Mouse (Mus musculus): Measurements from ENCODE around the gene Stag2. TPM values are rescaled to one million over a fixed set of nuclear protein-coding genes. Genes with fewer than 3 reads are reported as not detected.

Gene Stag2
- polyA plus RNA-seq, 1 experiment = 111 TPM

GRCm38 (mm10) chrX:42290215-42290614 lies 141.1 kb downstream of the Stag2 start:
- no peaks in the 10 kb centered on the region for H3K36me3 ChIP-seq (ENCODE audit: control insufficient read depth, insufficient read depth, low read length, poor library complexity, severe bottlenecking)
- H3K27ac ChIP-seq (ENCODE audit: insufficient read depth, low read length) = no peak overlapping the region
- H3K9me3 ChIP-seq (replicated peaks; ENCODE audit: control insufficient read depth, insufficient read depth, low read length, poor library complexity, severe bottlenecking) = no peaks in the 10 kb centered on the region
- TF ChIP-seq EP300 (IDR thresholded peaks at IDR 0.05; ENCODE audit: insufficient read depth, low read depth, low read length) = no peak
- no peak for TF ChIP-seq POLR2A (IDR thresholded peaks at IDR 0.05; ENCODE audit: insufficient read depth, low read length)
- no peak for TF ChIP-seq CTCF (IDR thresholded peaks at IDR 0.05; ENCODE audit: low read depth, low read length)
- H3K4me3 ChIP-seq (ENCODE audit: low read depth, low read length) = no peak overlapping the region
- no peak overlapping the region for H3K9ac ChIP-seq (ENCODE audit: low read depth, poor library complexity, severe bottlenecking)
- no peaks in the 10 kb centered on the region for H3K4me1 ChIP-seq (ENCODE audit: control insufficient read depth, insufficient read depth, low read length)
- no peaks in the 10 kb centered on the region for H3K27me3 ChIP-seq (ENCODE audit: control insufficient read depth, insufficient read depth, low read length, poor library complexity, severe bottlenecking)

- H3K9me3 ChIP-seq (replicated peaks; ENCODE audit: control insufficient read depth, insufficient read depth, low read length, poor library complexity, severe bottlenecking) = no peaks in the 10 kb centered on the region
- H3K4me3 ChIP-seq (ENCODE audit: low read depth, low read length) = no peak overlapping the region
- no peak overlapping the region for H3K27ac ChIP-seq (ENCODE audit: insufficient read depth, low read length)
- H3K9ac ChIP-seq (ENCODE audit: low read depth, poor library complexity, severe bottlenecking) = no peak overlapping the region
- H3K4me1 ChIP-seq (ENCODE audit: control insufficient read depth, insufficient read depth, low read length) = no peaks in the 10 kb centered on the region
- no peaks in the 10 kb centered on the region for H3K36me3 ChIP-seq (ENCODE audit: control insufficient read depth, insufficient read depth, low read length, poor library complexity, severe bottlenecking)
- TF ChIP-seq POLR2A (IDR thresholded peaks at IDR 0.05; ENCODE audit: insufficient read depth, low read length) (no peak), CTCF (IDR thresholded peaks at IDR 0.05; ENCODE audit: low read depth, low read length) (no peak), EP300 (IDR thresholded peaks at IDR 0.05; ENCODE audit: insufficient read depth, low read depth, low read length) (no peak)
- no peaks in the 10 kb centered on the region for H3K27me3 ChIP-seq (ENCODE audit: control insufficient read depth, insufficient read depth, low read length, poor library complexity, severe bottlenecking)
Observed at GRCm38 (mm10) chrX:42315231-42315630, 166.1 kb downstream of the Stag2 start.

- H3K36me3 ChIP-seq (ENCODE audit: control insufficient read depth, insufficient read depth, low read length, poor library complexity, severe bottlenecking) = no peaks in the 10 kb centered on the region
- H3K4me1 ChIP-seq (ENCODE audit: control insufficient read depth, insufficient read depth, low read length) = no peaks in the 10 kb centered on the region
- no peak overlapping the region for H3K27ac ChIP-seq (ENCODE audit: insufficient read depth, low read length)
- no peaks in the 10 kb centered on the region for H3K9me3 ChIP-seq (replicated peaks; ENCODE audit: control insufficient read depth, insufficient read depth, low read length, poor library complexity, severe bottlenecking)
- no peak overlapping the region for H3K9ac ChIP-seq (ENCODE audit: low read depth, poor library complexity, severe bottlenecking)
- TF ChIP-seq POLR2A (IDR thresholded peaks at IDR 0.05; ENCODE audit: insufficient read depth, low read length) = no peak
- TF ChIP-seq CTCF (IDR thresholded peaks at IDR 0.05; ENCODE audit: low read depth, low read length) = no peak
- TF ChIP-seq EP300 (IDR thresholded peaks at IDR 0.05; ENCODE audit: insufficient read depth, low read depth, low read length) = no peak
- no peak overlapping the region for H3K4me3 ChIP-seq (ENCODE audit: low read depth, low read length)
- H3K27me3 ChIP-seq (ENCODE audit: control insufficient read depth, insufficient read depth, low read length, poor library complexity, severe bottlenecking) = no peaks in the 10 kb centered on the region
Observed at GRCm38 (mm10) chrX:42320424-42320823, 171.3 kb downstream of the Stag2 start.

- Histone ChIP-seq H3K4me3 (ENCODE audit: low read depth, low read length) (no peak overlapping the region), H3K27me3 (ENCODE audit: control insufficient read depth, insufficient read depth, low read length, poor library complexity, severe bottlenecking) (no peaks in the 10 kb centered on the region), H3K27ac (ENCODE audit: insufficient read depth, low read length) (no peak overlapping the region), H3K9ac (ENCODE audit: low read depth, poor library complexity, severe bottlenecking) (no peak overlapping the region), H3K9me3 (replicated peaks; ENCODE audit: control insufficient read depth, insufficient read depth, low read length, poor library complexity, severe bottlenecking) (no peaks in the 10 kb centered on the region), H3K4me1 (ENCODE audit: control insufficient read depth, insufficient read depth, low read length) (no peaks in the 10 kb centered on the region), H3K36me3 (ENCODE audit: control insufficient read depth, insufficient read depth, low read length, poor library complexity, severe bottlenecking) (no peaks in the 10 kb centered on the region)
- no peak for TF ChIP-seq CTCF (IDR thresholded peaks at IDR 0.05; ENCODE audit: low read depth, low read length)
- TF ChIP-seq EP300 (IDR thresholded peaks at IDR 0.05; ENCODE audit: insufficient read depth, low read depth, low read length) = no peak
- no peak for TF ChIP-seq POLR2A (IDR thresholded peaks at IDR 0.05; ENCODE audit: insufficient read depth, low read length)
Observed at GRCm38 (mm10) chrX:42321200-42321773, 172.2 kb downstream of the Stag2 start.

GRCm38 (mm10) chrX:42324848-42325247 lies 175.7 kb downstream of the Stag2 start:
- no peak overlapping the region for H3K27ac ChIP-seq (ENCODE audit: insufficient read depth, low read length)
- no peaks in the 10 kb centered on the region for H3K27me3 ChIP-seq (ENCODE audit: control insufficient read depth, insufficient read depth, low read length, poor library complexity, severe bottlenecking)
- no peak overlapping the region for H3K4me3 ChIP-seq (ENCODE audit: low read depth, low read length)
- H3K9me3 ChIP-seq (replicated peaks; ENCODE audit: control insufficient read depth, insufficient read depth, low read length, poor library complexity, severe bottlenecking) = no peaks in the 10 kb centered on the region
- TF ChIP-seq EP300 (IDR thresholded peaks at IDR 0.05; ENCODE audit: insufficient read depth, low read depth, low read length) (no peak), POLR2A (IDR thresholded peaks at IDR 0.05; ENCODE audit: insufficient read depth, low read length) (no peak), CTCF (IDR thresholded peaks at IDR 0.05; ENCODE audit: low read depth, low read length) (no peak)
- H3K4me1 ChIP-seq (ENCODE audit: control insufficient read depth, insufficient read depth, low read length) = no peaks in the 10 kb centered on the region
- no peaks in the 10 kb centered on the region for H3K36me3 ChIP-seq (ENCODE audit: control insufficient read depth, insufficient read depth, low read length, poor library complexity, severe bottlenecking)
- H3K9ac ChIP-seq (ENCODE audit: low read depth, poor library complexity, severe bottlenecking) = no peak overlapping the region

Other genes with a start within 250 kb of the Stag2 start
- gene Thoc2, start 228.6 kb upstream of the Stag2 start, polyA plus RNA-seq (2011; ENCODE audit: insufficient read depth, insufficient read length, low read depth, missing spikeins) = 116 and 128 TPM in 2 replicates
- 41.2 and 48.4 TPM in 2 replicates for gene Xiap, start 89.6 kb upstream of the Stag2 start, polyA plus RNA-seq (2011; ENCODE audit: insufficient read depth, insufficient read length, low read depth, missing spikeins)

Measured in ES-Bruce4 (cell line).